ENCODE assay signal across 20 mouse cellular contexts in the genomic region with DNA sequence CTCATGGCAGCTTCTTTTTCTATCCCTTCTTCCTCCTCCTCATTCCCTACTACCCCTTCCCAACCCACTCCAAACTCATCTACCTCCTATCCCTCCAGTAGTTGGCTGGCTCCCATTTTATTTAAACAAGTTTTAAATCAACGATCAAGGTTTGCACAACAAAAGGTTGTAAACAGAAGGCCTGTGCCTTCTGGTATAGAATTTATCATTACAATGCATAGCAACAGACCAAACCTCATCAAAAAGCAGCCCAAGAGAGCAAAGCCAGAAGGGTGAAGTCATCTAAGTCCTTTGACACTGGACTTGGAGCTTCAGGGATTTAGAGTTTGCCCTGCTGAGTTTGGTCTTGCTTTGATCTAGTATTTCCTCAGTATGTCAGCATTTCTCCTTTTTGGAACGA. TPM values are rescaled to one million over a fixed set of nuclear protein-coding genes. Genes with fewer than 3 reads are reported as not detected.
DNase-seq lines count a peak whose midpoint lies in the region; ATAC-seq and TF ChIP-seq lines count a peak whose summit lies in the region.
"Had no signal": no experiment of that assay in that cellular context is flagged by ENCODE, and none has a peak within 500 bp of the region (broad histone marks: within the 10 kb centered on the region; RNA-seq: fewer than 3 reads in every experiment).

No protein-coding gene starts in this region.

- peak; percentile 61 for DNase-seq in ES-CJ7 (ENCODE audit: low read depth, low spot score)
- DNase-seq in ZHBTc4 (ENCODE audit: low read depth, low spot score) = peak; percentile 55
- DNase-seq in kidney, postnatal 36 days = no peak
- DNase-seq: adrenal gland, adult 2 months; adrenal gland, postnatal 10 days; adrenal gland, postnatal 25 days; cerebellum, adult 11 months; cerebellum, adult 18-20 months; cerebellum, adult 8-10 months; cerebellum, adult 9-11 months; cerebellum, postnatal 14 days; cerebellum, postnatal 36 days; embryo, embryonic 11 days; forebrain, postnatal 0 days had no signal

- peak overlapping the region; percentile 98 for H3K27ac ChIP-seq in ES-Bruce4 (ENCODE audit: insufficient read depth, low read length)
- no peak overlapping the region for H3K27ac ChIP-seq in hindbrain, embryonic 16.5 days (ENCODE audit: low read depth, low read length)
- H3K27ac ChIP-seq: embryonic facial prominence, embryonic 10.5 days; embryonic facial prominence, embryonic 12.5 days; forebrain, embryonic 13.5 days; forebrain, embryonic 15.5 days had no signal

- H3K4me1 ChIP-seq in ES-Bruce4 (ENCODE audit: control insufficient read depth, insufficient read depth, low read length) = peaks cover 10% of the 10 kb centered on the region
- no peaks in the 10 kb centered on the region for H3K4me1 ChIP-seq in hindbrain, embryonic 16.5 days (ENCODE audit: control insufficient read depth, insufficient read depth, low read depth, low read length)
- H3K4me1 ChIP-seq: embryonic facial prominence, embryonic 12.5 days; forebrain, embryonic 13.5 days; forebrain, embryonic 15.5 days had no signal

- H3K27me3 ChIP-seq in ES-Bruce4 (ENCODE audit: control insufficient read depth, insufficient read depth, low read length, poor library complexity, severe bottlenecking) = no peaks in the 10 kb centered on the region
- H3K27me3 ChIP-seq in hindbrain, embryonic 16.5 days (replicated peaks; ENCODE audit: control insufficient read depth, insufficient read depth, low read length) = no peaks in the 10 kb centered on the region
- H3K27me3 ChIP-seq: embryonic facial prominence, embryonic 12.5 days; forebrain, embryonic 13.5 days; forebrain, embryonic 15.5 days had no signal

- 89% methylated on average over 2 of the region's 2 CpGs for WGBS in hindbrain, embryonic 16.5 days

- no peak overlapping the region for H3K4me2 ChIP-seq in hindbrain, embryonic 16.5 days (ENCODE audit: low read length)
- H3K4me2 ChIP-seq: embryonic facial prominence, embryonic 12.5 days; forebrain, embryonic 13.5 days; forebrain, embryonic 15.5 days had no signal

- ATAC-seq in hindbrain, embryonic 16.5 days = no peak
- ATAC-seq: forebrain, embryonic 13.5 days; forebrain, embryonic 15.5 days; forebrain, postnatal 0 days had no signal

- no peak for TF ChIP-seq EP300 in ES-Bruce4 (IDR thresholded peaks at IDR 0.05; ENCODE audit: insufficient read depth, low read depth, low read length)

- no peak overlapping the region for H3K4me3 ChIP-seq in ES-Bruce4 (ENCODE audit: low read depth, low read length)
- H3K4me3 ChIP-seq in hindbrain, embryonic 16.5 days (ENCODE audit: low read length) = no peak overlapping the region
- H3K4me3 ChIP-seq: embryonic facial prominence, embryonic 10.5 days; embryonic facial prominence, embryonic 12.5 days; forebrain, embryonic 13.5 days; forebrain, embryonic 15.5 days had no signal

- TF ChIP-seq CTCF in ES-Bruce4 (IDR thresholded peaks at IDR 0.05; ENCODE audit: low read depth, low read length) = no peak

- no peak for TF ChIP-seq POLR2A in ES-Bruce4 (IDR thresholded peaks at IDR 0.05; ENCODE audit: insufficient read depth, low read length)

- peaks cover 14% of the 10 kb centered on the region for H3K36me3 ChIP-seq in ES-Bruce4 (ENCODE audit: control insufficient read depth, insufficient read depth, low read length, poor library complexity, severe bottlenecking)
- no peaks in the 10 kb centered on the region for H3K36me3 ChIP-seq in hindbrain, embryonic 16.5 days (ENCODE audit: control insufficient read depth, insufficient read depth, low read length)
- H3K36me3 ChIP-seq: embryonic facial prominence, embryonic 10.5 days; embryonic facial prominence, embryonic 12.5 days; forebrain, embryonic 15.5 days had no signal

- no peak overlapping the region for H3K9ac ChIP-seq in ES-Bruce4 (ENCODE audit: low read depth, poor library complexity, severe bottlenecking)
- H3K9ac ChIP-seq in hindbrain, embryonic 16.5 days (ENCODE audit: low read depth, low read length) = no peak overlapping the region
- H3K9ac ChIP-seq: embryonic facial prominence, embryonic 12.5 days; forebrain, embryonic 13.5 days; forebrain, embryonic 15.5 days; forebrain, postnatal 0 days had no signal

- peaks cover 19% of the 10 kb centered on the region for H3K9me3 ChIP-seq in ES-Bruce4 (replicated peaks; ENCODE audit: control insufficient read depth, insufficient read depth, low read length, poor library complexity, severe bottlenecking)
- H3K9me3 ChIP-seq in hindbrain, embryonic 16.5 days (ENCODE audit: control insufficient read depth, low read length) = no peaks in the 10 kb centered on the region
- H3K9me3 ChIP-seq: embryonic facial prominence, embryonic 10.5 days; embryonic facial prominence, embryonic 12.5 days; forebrain, embryonic 13.5 days; forebrain, embryonic 15.5 days had no signal

RNA-seq across cellular contexts. Expression of gene Pdk4, which starts 15.0 kb away (rescaled TPM):
- polyA plus RNA-seq in ES-Bruce4 (2011; ENCODE audit: insufficient read depth, insufficient read length, low read depth, missing spikeins) = 8.9 and 13.1 TPM in 2 replicates
- polyA plus RNA-seq in hindbrain, embryonic 16.5 days (2015; fragmentation: Nextera tagmentation; extraction: Ambion mirVana) = 1.7 and 2.4 TPM in 2 replicates

Comparison
In these comparisons a context has a peak if more than half of its experiments do, and no peak if none do; other contexts are left out.
1. DNase-seq: peak in ES-CJ7 (single experiment) and ZHBTc4 (single experiment); none in kidney, postnatal 36 days (0 of 2).